Mouse (Mus musculus) forebrain, postnatal 0 days (tissue): ENCODE results near the gene Plet1. TPM values are rescaled to one million over a fixed set of nuclear protein-coding genes. Genes with fewer than 3 reads are reported as not detected.

Experiments
- ATAC-seq: fragments of 200-750 bp; cut with Nextera tagmentation; 2 replicates; pipeline ENCODE4 v1.8.0; 2017; ENCODE audit warnings: mild to moderate bottlenecking, moderate library complexity
- DNase-seq: peaks from one replicate; pipeline ENCODE4 v3.0.0-alpha.2; 2015
- H3K27ac ChIP-seq: fragments of 300-500 bp; sonication (generic); 2 replicates; pipeline ENCODE4 v1.5.1; 2014; ENCODE audit warnings: low read depth, mild to moderate bottlenecking, antibody characterized with exemption, low read length, moderate library complexity, mixed read lengths
- H3K27me3 ChIP-seq: fragments of 300-500 bp; sonication (generic); 2 replicates; pipeline ENCODE4 v1.6.1; 2014; ENCODE audit warnings: mild to moderate bottlenecking, low read length, mixed read lengths; ENCODE audit not compliant: insufficient read depth
- H3K36me3 ChIP-seq: fragments of 300-500 bp; sonication (generic); 2 replicates; pipeline ENCODE4 v1.6.1; 2014; ENCODE audit warnings: mild to moderate bottlenecking, moderate library complexity; ENCODE audit not compliant: insufficient read depth
- H3K4me1 ChIP-seq: fragments of 300-500 bp; sonication (generic); 2 replicates; pipeline ENCODE4 v1.6.1; 2014; ENCODE audit warnings: antibody characterized with exemption; ENCODE audit not compliant: insufficient read depth
- H3K4me2 ChIP-seq: fragments of 300-500 bp; sonication (generic); 2 replicates; pipeline ENCODE4 v1.6.1; 2014; ENCODE audit warnings: low read depth, mild to moderate bottlenecking, moderate library complexity
- H3K4me3 ChIP-seq: fragments of 300-500 bp; sonication (generic); 2 replicates; pipeline ENCODE4 v1.5.1; 2014; ENCODE audit warnings: low read depth, low read length, mixed read lengths
- H3K9ac ChIP-seq: fragments of 300-500 bp; sonication (generic); 2 replicates; pipeline ENCODE4 v1.6.1; 2014; ENCODE audit warnings: mild to moderate bottlenecking
- H3K9me3 ChIP-seq: fragments of 300-500 bp; sonication (generic); 2 replicates; pipeline ENCODE4 v1.6.1; 2016; ENCODE audit warnings: low read length
- CTCF ChIP-seq: sonication (generic); IDR thresholded peaks from 2 replicates; pipeline ENCODE4 v1.5.1; 2016; ENCODE audit warnings: antibody characterized with exemption, control low read depth, low read depth
- WGBS: fragments of 180-500 bp; shearing (Covaris S2); extraction: QIAGEN DNeasy Blood & Tissue Kit; methylation state at CpG from one replicate; pipeline ENCODE4 v1.1.7; 2014; 5-methylcytosine and 5-hydroxymethylcytosine counted together
- polyA plus RNA-seq: library from polyadenylated mRNA; unstranded; fragments of >200 nt; fragmentation: Nextera tagmentation; extraction: Ambion mirVana; gene quantifications from 2 replicates; pipeline ENCODE4 v1.2.1, GENCODE M21; 2015
- total RNA-seq: library from RNA; depleted of rRNA; stranded (reverse); fragments of >200 nt; gene quantifications from 2 replicates; pipeline ENCODE4 v1.2.3, GENCODE M21; 2014; rRNA removed

Gene Plet1
- total RNA-seq = not detected in 2 replicates
- polyA plus RNA-seq = 0.11 and 0.34 TPM in 2 replicates

GRCm38 (mm10) chr9:50494311-50494710, at the start of gene Plet1:
Gene Plet1 (plus strand): TSS chr9:50494525.
- Histone ChIP-seq H3K9ac (no peak within 1 kb of the TSS), H3K4me3 (no peak within 1 kb of the TSS), H3K27ac (no peak within 1 kb of the TSS), H3K4me2 (no peak within 1 kb of the TSS), H3K27me3 (no peaks in the 10 kb centered on the region), H3K36me3 (no peaks in the 10 kb centered on the region), H3K9me3 (no peaks in the 10 kb centered on the region), H3K4me1 (no peaks in the 10 kb centered on the region)
- no peak for DNase-seq
- 89% methylated on average over 6 of the region's 6 CpGs for WGBS
- TF ChIP-seq CTCF = no peak
- no peak for ATAC-seq

- H3K27ac ChIP-seq = no peak overlapping the region
- no peaks in the 10 kb centered on the region for H3K27me3 ChIP-seq
- peaks cover 4% of the 10 kb centered on the region; the same call in 1 of the 2 replicates for H3K4me1 ChIP-seq
- WGBS = 44% methylated on average over 13 of the region's 13 CpGs
- no peaks in the 10 kb centered on the region for H3K9me3 ChIP-seq
- H3K4me2 ChIP-seq = no peak overlapping the region
- H3K9ac ChIP-seq = no peak overlapping the region
- ATAC-seq (no peak), DNase-seq (peak; percentile 54)
- no peak for TF ChIP-seq CTCF
- no peak overlapping the region for H3K4me3 ChIP-seq
- H3K36me3 ChIP-seq = no peaks in the 10 kb centered on the region
These were observed 45.3 kb upstream of the Plet1 start for GRCm38 (mm10) chr9:50449048-50449447.

- Histone ChIP-seq H3K4me3 (peak overlapping the region; percentile 18; the same call in 1 of the 2 replicates), H3K36me3 (no peaks in the 10 kb centered on the region), H3K4me1 (peaks cover 4% of the 10 kb centered on the region; the same call in 1 of the 2 replicates), H3K9ac (peak overlapping the region; percentile 41), H3K4me2 (peak overlapping the region; percentile 44), H3K27ac (peak overlapping the region; percentile 81), H3K27me3 (no peaks in the 10 kb centered on the region), H3K9me3 (no peaks in the 10 kb centered on the region)
- WGBS = 27% methylated on average over 9 of the region's 9 CpGs
- ATAC-seq (peak; percentile 92), DNase-seq (peak; percentile 83)
- TF ChIP-seq CTCF = no peak
These were observed 42.7 kb upstream of the Plet1 start for GRCm38 (mm10) chr9:50451456-50452218.

- peak overlapping the region; percentile 41 for H3K9ac ChIP-seq
- H3K4me3 ChIP-seq = peak overlapping the region; percentile 2; the same call in 1 of the 2 replicates
- WGBS = 15% methylated on average over 10 of the region's 10 CpGs
These were observed 42.0 kb upstream of the Plet1 start for GRCm38 (mm10) chr9:50452303-50452775.

GRCm38 (mm10) chr9:50457596-50457995, 36.7 kb upstream of the Plet1 start:
- TF ChIP-seq CTCF = no peak
- Histone ChIP-seq H3K27ac (no peak overlapping the region), H3K27me3 (no peaks in the 10 kb centered on the region), H3K36me3 (no peaks in the 10 kb centered on the region), H3K4me1 (no peaks in the 10 kb centered on the region), H3K4me2 (no peak overlapping the region), H3K9ac (no peak overlapping the region), H3K4me3 (no peak overlapping the region), H3K9me3 (no peaks in the 10 kb centered on the region)
- no peak for DNase-seq
- no peak for ATAC-seq
- WGBS = 90% methylated on average over 7 of the region's 7 CpGs

More at GRCm38 (mm10) chr9:50452303-50452775, 42.0 kb upstream of the Plet1 start:
- Histone ChIP-seq H3K36me3 (no peaks in the 10 kb centered on the region), H3K4me1 (peaks cover 4% of the 10 kb centered on the region; the same call in 1 of the 2 replicates), H3K27ac (peak overlapping the region; percentile 81), H3K27me3 (no peaks in the 10 kb centered on the region), H3K9me3 (no peaks in the 10 kb centered on the region), H3K4me2 (peak overlapping the region; percentile 44)
- ATAC-seq (peak; percentile 84), DNase-seq (peak; percentile 91)
- peak; percentile 99 for TF ChIP-seq CTCF

- Histone ChIP-seq H3K27me3 (no peaks in the 10 kb centered on the region), H3K9me3 (no peaks in the 10 kb centered on the region), H3K36me3 (no peaks in the 10 kb centered on the region), H3K4me3 (no peak overlapping the region), H3K9ac (no peak overlapping the region), H3K27ac (no peak overlapping the region), H3K4me1 (no peaks in the 10 kb centered on the region), H3K4me2 (no peak overlapping the region)
- no peak for TF ChIP-seq CTCF
- no peak for DNase-seq
- WGBS = 52% methylated on average over 2 of the region's 2 CpGs
- no peak for ATAC-seq
These were observed 34.8 kb upstream of the Plet1 start for GRCm38 (mm10) chr9:50459537-50459936.

GRCm38 (mm10) chr9:50462494-50463204, 31.7 kb upstream of the Plet1 start:
- no peak overlapping the region for H3K4me3 ChIP-seq
- 0 out of 2 replicates have a peak overlapping the region, but pooled peaks have one; percentile 13 for H3K4me2 ChIP-seq
- ATAC-seq = no peak
- H3K4me1 ChIP-seq = no peaks in the 10 kb centered on the region
- H3K27me3 ChIP-seq = no peaks in the 10 kb centered on the region
- no peak overlapping the region for H3K27ac ChIP-seq
- no peak overlapping the region for H3K9ac ChIP-seq
- peak; percentile 87 for TF ChIP-seq CTCF
- DNase-seq = peak; percentile 81
- 46% methylated on average over 19 of the region's 19 CpGs for WGBS
- no peaks in the 10 kb centered on the region for H3K9me3 ChIP-seq
- H3K36me3 ChIP-seq = no peaks in the 10 kb centered on the region
